In the genomic region with DNA sequence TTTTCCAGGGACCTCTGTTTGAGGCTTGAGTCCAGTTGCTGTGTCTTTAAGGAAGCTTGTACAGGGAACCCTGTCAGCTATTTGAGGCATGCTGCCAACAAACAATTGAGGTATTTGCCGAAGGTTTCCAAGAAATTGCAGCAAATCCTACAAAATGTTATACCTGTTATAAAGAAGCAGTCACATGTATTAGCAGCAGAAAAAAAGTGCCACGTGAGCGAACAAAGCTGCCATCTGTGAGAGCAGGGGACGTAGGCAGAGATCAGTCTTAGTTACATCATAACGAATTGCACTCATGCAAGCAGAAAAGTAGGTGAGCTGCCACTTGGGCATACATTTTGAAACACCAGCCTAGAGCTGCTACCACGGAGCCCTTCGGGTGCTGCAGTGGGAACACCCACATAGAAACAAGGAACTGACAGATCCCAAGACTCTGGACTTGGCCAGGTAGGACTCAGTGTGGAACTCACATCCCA, we compare ENCODE assay signal across 18 mouse cellular contexts. TPM values are rescaled to one million over a fixed set of nuclear protein-coding genes. Genes with fewer than 3 reads are reported as not detected.
DNase-seq lines count a peak whose midpoint lies in the region; ATAC-seq and TF ChIP-seq lines count a peak whose summit lies in the region.
"Had no signal": no experiment of that assay in that cellular context is flagged by ENCODE, and none has a peak within 500 bp of the region (broad histone marks: within the 10 kb centered on the region; RNA-seq: fewer than 3 reads in every experiment).

No protein-coding gene starts in this region.

- H3K9ac ChIP-seq in embryonic facial prominence, embryonic 13.5 days = 0 out of 2 replicates have a peak overlapping the region, but pooled peaks have one; percentile 1
- no peak overlapping the region for H3K9ac ChIP-seq in liver, adult 2 months (ENCODE audit: low read depth, low read length)
- no peak overlapping the region for H3K9ac ChIP-seq in forebrain, embryonic 15.5 days (replicated peaks)
- no peak overlapping the region for H3K9ac ChIP-seq in hindbrain, embryonic 13.5 days
- H3K9ac ChIP-seq: embryonic facial prominence, embryonic 15.5 days; liver, embryonic 13.5 days had no signal

- no peak overlapping the region for H3K27ac ChIP-seq in embryonic facial prominence, embryonic 13.5 days
- H3K27ac ChIP-seq in embryonic facial prominence, embryonic 10.5 days (replicated peaks) = no peak overlapping the region
- no peak overlapping the region for H3K27ac ChIP-seq in liver, adult 2 months (replicated peaks; ENCODE audit: insufficient read depth, low read depth, low read length)
- H3K27ac ChIP-seq in forebrain, embryonic 15.5 days (replicated peaks) = no peak overlapping the region
- H3K27ac ChIP-seq in hindbrain, embryonic 13.5 days = no peak overlapping the region
- H3K27ac ChIP-seq: embryonic facial prominence, embryonic 15.5 days; liver, embryonic 13.5 days; midbrain, embryonic 10.5 days had no signal

- no peak for DNase-seq in embryonic facial prominence, embryonic 10.5 days (ENCODE audit: low spot score)
- DNase-seq in liver, adult 2 months (ENCODE audit: extremely low read depth, low read depth, low spot score) = peak; percentile 34
- no peak for DNase-seq in liver
- no peak for DNase-seq in lung, adult 2 months
- DNase-seq: adrenal gland, adult 2 months; cerebellum, postnatal 14 days; gastrocnemius, postnatal 14 days; layer of hippocampus, postnatal 36 days; liver, embryonic 13.5 days had no signal

- no peak overlapping the region for H3K4me2 ChIP-seq in embryonic facial prominence, embryonic 13.5 days
- no peak overlapping the region for H3K4me2 ChIP-seq in forebrain, embryonic 15.5 days (replicated peaks)
- H3K4me2 ChIP-seq in hindbrain, embryonic 13.5 days = no peak overlapping the region
- H3K4me2 ChIP-seq: embryonic facial prominence, embryonic 15.5 days; heart, embryonic 11.5 days; liver, embryonic 13.5 days had no signal

- WGBS in embryonic facial prominence, embryonic 13.5 days = 62% methylated on average over 7 of the region's 7 CpGs
- WGBS in embryonic facial prominence, embryonic 10.5 days = 76% methylated on average over 7 of the region's 7 CpGs
- whole genome bisulfite sequencing in liver, adult 2 months = 32% methylated on average over 7 of the region's 7 CpGs
- WGBS in lung, adult 2 months = 42% methylated on average over 7 of the region's 7 CpGs
- WGBS in forebrain, embryonic 15.5 days = 60% methylated on average over 7 of the region's 7 CpGs
- 79% methylated on average over 7 of the region's 7 CpGs for WGBS in hindbrain, embryonic 13.5 days

- H3K36me3 ChIP-seq in embryonic facial prominence, embryonic 13.5 days = no peaks in the 10 kb centered on the region
- H3K36me3 ChIP-seq in embryonic facial prominence, embryonic 10.5 days (replicated peaks) = no peaks in the 10 kb centered on the region
- no peaks in the 10 kb centered on the region for H3K36me3 ChIP-seq in liver, adult 2 months (ENCODE audit: control insufficient read depth, insufficient read depth, low read length)
- no peaks in the 10 kb centered on the region for H3K36me3 ChIP-seq in forebrain, embryonic 15.5 days
- no peaks in the 10 kb centered on the region for H3K36me3 ChIP-seq in hindbrain, embryonic 13.5 days
- H3K36me3 ChIP-seq: embryonic facial prominence, embryonic 15.5 days; liver, embryonic 13.5 days; midbrain, embryonic 10.5 days had no signal

- H3K79me2 ChIP-seq in liver, adult 2 months (ENCODE audit: control insufficient read depth, insufficient read depth, low read length) = peaks cover 5% of the 10 kb centered on the region; the same call in 1 of the 2 replicates

- ATAC-seq in embryonic facial prominence, embryonic 13.5 days (ENCODE audit: insufficient number of reproducible peaks, insufficient read depth, low FRiP score, low TSS enrichment, low read depth) = no peak
- ATAC-seq in megakaryocyte progenitor cell, adult 5-6 weeks (replicated peaks; ENCODE audit: poor library complexity) = peak; percentile 22
- no peak for ATAC-seq in forebrain, embryonic 15.5 days (replicated peaks)
- no peak for ATAC-seq in hindbrain, embryonic 13.5 days (ENCODE audit: low FRiP score)
- ATAC-seq: forebrain, embryonic 14.5 days; intestine, postnatal 0 days had no signal

- TF ChIP-seq POLR2A in liver, adult 2 months (IDR thresholded peaks at IDR 0.05; ENCODE audit: extremely low read depth, insufficient read depth, low read length) = no peak
- no peak for TF ChIP-seq POLR2A in lung, adult 2 months (IDR thresholded peaks at IDR 0.05; ENCODE audit: borderline replicate concordance, extremely low read depth, low read depth, low read length)

- no peak overlapping the region for H3K4me3 ChIP-seq in embryonic facial prominence, embryonic 13.5 days
- H3K4me3 ChIP-seq in embryonic facial prominence, embryonic 10.5 days = no peak overlapping the region
- H3K4me3 ChIP-seq in liver, adult 2 months (ENCODE audit: insufficient read depth, low read depth, low read length) = no peak overlapping the region
- H3K4me3 ChIP-seq in lung, adult 2 months (replicated peaks; ENCODE audit: extremely low read depth, low read depth, low read length) = peak overlapping the region; percentile 32
- H3K4me3 ChIP-seq in forebrain, embryonic 15.5 days = no peak overlapping the region
- H3K4me3 ChIP-seq in hindbrain, embryonic 13.5 days = no peak overlapping the region
- H3K4me3 ChIP-seq: embryonic facial prominence, embryonic 15.5 days; liver, embryonic 13.5 days; midbrain, embryonic 10.5 days had no signal

- no peaks in the 10 kb centered on the region for H3K9me3 ChIP-seq in embryonic facial prominence, embryonic 13.5 days
- no peaks in the 10 kb centered on the region for H3K9me3 ChIP-seq in embryonic facial prominence, embryonic 10.5 days
- H3K9me3 ChIP-seq in forebrain, embryonic 15.5 days = no peaks in the 10 kb centered on the region
- H3K9me3 ChIP-seq in hindbrain, embryonic 13.5 days = no peaks in the 10 kb centered on the region
- H3K9me3 ChIP-seq: embryonic facial prominence, embryonic 15.5 days; liver, embryonic 13.5 days; midbrain, embryonic 10.5 days had no signal

- no peak for TF ChIP-seq CTCF in liver, adult 2 months (IDR thresholded peaks at IDR 0.05; ENCODE audit: low read depth, low read length)
- no peak for TF ChIP-seq CTCF in lung, adult 2 months (IDR thresholded peaks at IDR 0.05; ENCODE audit: insufficient read depth, low read length)

- H3K27me3 ChIP-seq in embryonic facial prominence, embryonic 13.5 days = no peaks in the 10 kb centered on the region
- no peaks in the 10 kb centered on the region for H3K27me3 ChIP-seq in embryonic facial prominence, embryonic 10.5 days (replicated peaks; ENCODE audit: low read depth, poor library complexity, severe bottlenecking)
- H3K27me3 ChIP-seq in liver, adult 2 months (ENCODE audit: control insufficient read depth, insufficient read depth, low read length) = 0 out of 2 replicates have a peak, but pooled peaks cover 4% of the 10 kb centered on the region
- no peaks in the 10 kb centered on the region for H3K27me3 ChIP-seq in forebrain, embryonic 15.5 days
- peaks cover 8% of the 10 kb centered on the region; the same call in 1 of the 2 replicates for H3K27me3 ChIP-seq in hindbrain, embryonic 13.5 days
- H3K27me3 ChIP-seq: embryonic facial prominence, embryonic 15.5 days had no signal

- peaks cover 18% of the 10 kb centered on the region for H3K4me1 ChIP-seq in embryonic facial prominence, embryonic 13.5 days
- peaks cover 17% of the 10 kb centered on the region for H3K4me1 ChIP-seq in embryonic facial prominence, embryonic 10.5 days
- peaks cover 5% of the 10 kb centered on the region for H3K4me1 ChIP-seq in liver, adult 2 months (ENCODE audit: control insufficient read depth, insufficient read depth, low read length)
- H3K4me1 ChIP-seq in lung, adult 2 months (ENCODE audit: control insufficient read depth, insufficient read depth, low read length) = peaks cover 14% of the 10 kb centered on the region
- peaks cover 18% of the 10 kb centered on the region for H3K4me1 ChIP-seq in forebrain, embryonic 15.5 days
- H3K4me1 ChIP-seq in hindbrain, embryonic 13.5 days (replicated peaks) = peaks cover 17% of the 10 kb centered on the region

RNA-seq across cellular contexts. Expression of a gene that starts 2.7 kb away (rescaled TPM):
- polyA plus RNA-seq in embryonic facial prominence, embryonic 13.5 days (2015; fragmentation: Nextera tagmentation; extraction: Ambion mirVana) = 22.7 and 24.4 TPM in 2 replicates
- polyA plus RNA-seq in embryonic facial prominence, embryonic 10.5 days (2016; fragmentation: Nextera tagmentation; extraction: Ambion mirVana) = 12.5 and 13.4 TPM in 2 replicates
- 3.4 and 3.9 TPM in 2 replicates for total RNA-seq in liver, adult 2 months (2014; rRNA removed)
- polyA plus RNA-seq in liver, adult 2 months (2012; rRNA removed) = 1.3 TPM in 2 replicates
- polyA plus RNA-seq in lung, adult 2 months (2012; rRNA removed) = 14.6 and 18.1 TPM in 2 replicates
- total RNA-seq in megakaryocyte progenitor cell, adult 5-6 weeks (2015) = 37.9 and 38.3 TPM in 2 replicates
- total RNA-seq in megakaryocyte progenitor cell, adult 5-6 weeks (2017) = 62.1 and 68.0 TPM in 2 replicates
- 13.3 and 13.8 TPM in 2 replicates for polyA plus RNA-seq in forebrain, embryonic 15.5 days (2015; fragmentation: Nextera tagmentation; extraction: Ambion mirVana)
- 12.5 and 13.1 TPM in 2 replicates for polyA plus RNA-seq in hindbrain, embryonic 13.5 days (2015; fragmentation: Nextera tagmentation; extraction: Ambion mirVana)

RNA-seq across cellular contexts. Expression of a gene that starts 27.2 kb away (rescaled TPM):
- 111 and 113 TPM in 2 replicates for polyA plus RNA-seq in embryonic facial prominence, embryonic 13.5 days (2015; fragmentation: Nextera tagmentation; extraction: Ambion mirVana)
- 83.2 and 85.8 TPM in 2 replicates for polyA plus RNA-seq in embryonic facial prominence, embryonic 10.5 days (2016; fragmentation: Nextera tagmentation; extraction: Ambion mirVana)
- 68.9 and 94.2 TPM in 2 replicates for total RNA-seq in liver, adult 2 months (2014; rRNA removed)
- 140 and 164 TPM in 2 replicates for polyA plus RNA-seq in liver, adult 2 months (2012; rRNA removed)
- polyA plus RNA-seq in lung, adult 2 months (2012; rRNA removed) = 109 and 165 TPM in 2 replicates
- total RNA-seq in megakaryocyte progenitor cell, adult 5-6 weeks (2015) = 161 and 177 TPM in 2 replicates
- total RNA-seq in megakaryocyte progenitor cell, adult 5-6 weeks (2017) = 126 and 144 TPM in 2 replicates
- polyA plus RNA-seq in forebrain, embryonic 15.5 days (2015; fragmentation: Nextera tagmentation; extraction: Ambion mirVana) = 77.9 and 81.0 TPM in 2 replicates
- polyA plus RNA-seq in hindbrain, embryonic 13.5 days (2015; fragmentation: Nextera tagmentation; extraction: Ambion mirVana) = 84.5 and 87.0 TPM in 2 replicates

RNA-seq across cellular contexts. Expression of a gene that starts 47.8 kb away (rescaled TPM):
- 179 and 209 TPM in 2 replicates for polyA plus RNA-seq in embryonic facial prominence, embryonic 13.5 days (2015; fragmentation: Nextera tagmentation; extraction: Ambion mirVana)
- 273 and 281 TPM in 2 replicates for polyA plus RNA-seq in embryonic facial prominence, embryonic 10.5 days (2016; fragmentation: Nextera tagmentation; extraction: Ambion mirVana)
- 15.4 and 18.9 TPM in 2 replicates for total RNA-seq in liver, adult 2 months (2014; rRNA removed)
- 9.1 and 9.8 TPM in 2 replicates for polyA plus RNA-seq in liver, adult 2 months (2012; rRNA removed)
- polyA plus RNA-seq in lung, adult 2 months (2012; rRNA removed) = 7.3 and 10.0 TPM in 2 replicates
- total RNA-seq in megakaryocyte progenitor cell, adult 5-6 weeks (2015) = 118 and 130 TPM in 2 replicates
- total RNA-seq in megakaryocyte progenitor cell, adult 5-6 weeks (2017) = 108 and 134 TPM in 2 replicates
- polyA plus RNA-seq in forebrain, embryonic 15.5 days (2015; fragmentation: Nextera tagmentation; extraction: Ambion mirVana) = 147 and 156 TPM in 2 replicates
- polyA plus RNA-seq in hindbrain, embryonic 13.5 days (2015; fragmentation: Nextera tagmentation; extraction: Ambion mirVana) = 145 and 149 TPM in 2 replicates

Comparison
In these comparisons a context has a peak if more than half of its experiments do, and no peak if none do; other contexts are left out.
1. RNA of a gene that starts 47.8 kb away (polyA plus RNA-seq): 273 to 281 TPM in embryonic facial prominence, embryonic 10.5 days, 179 to 209 TPM in embryonic facial prominence, embryonic 13.5 days, 145 to 149 TPM in hindbrain, embryonic 13.5 days and 147 to 156 TPM in forebrain, embryonic 15.5 days; 7.3 to 10.0 TPM in lung, adult 2 months and 9.1 to 9.8 TPM in liver, adult 2 months; every median in the first group is over 10 times any median in the second.